Mouse (Mus musculus) erythroblast, adult 5-6 weeks (primary cell): Measurements from ENCODE around the gene Zfp663. TPM values are rescaled to one million over a fixed set of nuclear protein-coding genes. Genes with fewer than 3 reads are reported as not detected.

Experiments
- ATAC-seq: replicated peaks from 2 replicates; pipeline ENCODE4 v1.8.0; 2016; ENCODE audit warnings: moderate number of reproducible peaks, mild to moderate bottlenecking, moderate TSS enrichment, inconsistent platforms; ENCODE audit not compliant: poor library complexity, low FRiP score, severe bottlenecking
- total RNA-seq, 2 experiments: library from RNA; stranded (forward) in 1 of 2; stranded (reverse) in 1 of 2; fragments of 150-400 nt in 1 of 2; fragments of 200-764, 138-1000 nt in 1 of 2; gene quantifications; 2 replicates each; pipeline versions ENCODE4 v1.2.3 to v1.2.4; 2015 to 2017; ENCODE audit warnings: low replicate concordance in 2 of 2

Gene Zfp663
- total RNA-seq, 2 experiments from 2014 or later, result not detected

- ATAC-seq, result no peak
Measured at GRCm38 (mm10) chr2:165375478-165375877, 6.9 kb upstream of the Zfp663 start.

- no peak for ATAC-seq
Measured at GRCm38 (mm10) chr2:165371066-165371465, 2.5 kb upstream of the Zfp663 start.

- ATAC-seq, result no peak
Measured at GRCm38 (mm10) chr2:165370348-165370747, 1.8 kb upstream of the Zfp663 start.

DNA sequence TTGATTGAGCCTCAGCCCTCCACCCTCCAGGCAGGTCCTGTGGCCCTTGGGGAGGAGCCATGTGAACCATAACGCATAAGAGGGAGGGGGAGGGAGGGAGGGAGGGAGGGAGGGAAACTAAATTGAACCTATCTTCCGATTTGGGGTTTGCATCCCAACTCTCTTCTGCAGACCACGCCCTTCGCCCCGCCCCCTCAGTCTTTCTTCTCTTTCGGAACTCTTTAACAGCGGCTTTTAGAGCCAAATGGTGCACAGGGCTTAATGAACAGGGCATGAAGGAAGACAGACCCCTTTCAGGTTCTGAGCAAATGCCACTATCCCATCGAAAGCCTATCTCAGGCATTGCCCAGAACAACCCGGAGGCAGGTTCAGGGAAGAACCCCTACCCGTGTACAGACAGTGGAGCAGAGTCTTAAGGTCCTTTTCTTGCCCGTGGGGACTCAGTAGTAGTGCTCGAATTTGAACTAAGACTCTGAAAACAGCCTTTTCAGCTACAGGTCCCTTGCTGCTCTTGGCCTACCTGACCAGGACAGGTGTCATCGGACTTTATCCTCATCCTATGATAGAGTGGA, 575 bp downstream of the Zfp663 start:
- ATAC-seq, result no peak

DNA sequence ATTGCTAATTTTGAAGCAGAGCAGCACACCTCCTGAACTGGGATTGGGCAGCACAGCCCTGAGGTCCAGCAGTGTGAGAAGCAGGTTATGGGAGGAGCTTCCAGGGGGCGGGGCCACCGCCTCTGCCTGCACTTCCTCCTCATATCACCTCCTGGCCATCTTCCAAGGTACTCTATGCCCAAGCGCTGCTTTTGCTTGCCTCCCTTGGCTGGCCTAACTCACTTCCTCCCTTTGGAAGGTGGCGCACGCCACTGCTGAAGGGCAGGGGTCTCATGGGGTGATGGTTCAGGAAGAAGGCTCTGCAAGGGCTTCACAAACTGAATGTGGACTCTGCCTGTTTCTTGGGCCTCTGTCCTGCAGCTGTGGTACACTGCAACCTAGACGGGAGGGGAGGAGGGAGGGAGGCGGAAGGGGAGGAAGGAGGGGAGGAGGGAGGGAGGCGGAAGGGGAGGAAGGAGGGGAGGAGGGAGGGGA, 1.4 kb downstream of the Zfp663 start:
- no peak for ATAC-seq

GRCm38 (mm10) chr2:165364334-165365091, 4.0 kb downstream of the Zfp663 start:
- no peak for ATAC-seq

DNA sequence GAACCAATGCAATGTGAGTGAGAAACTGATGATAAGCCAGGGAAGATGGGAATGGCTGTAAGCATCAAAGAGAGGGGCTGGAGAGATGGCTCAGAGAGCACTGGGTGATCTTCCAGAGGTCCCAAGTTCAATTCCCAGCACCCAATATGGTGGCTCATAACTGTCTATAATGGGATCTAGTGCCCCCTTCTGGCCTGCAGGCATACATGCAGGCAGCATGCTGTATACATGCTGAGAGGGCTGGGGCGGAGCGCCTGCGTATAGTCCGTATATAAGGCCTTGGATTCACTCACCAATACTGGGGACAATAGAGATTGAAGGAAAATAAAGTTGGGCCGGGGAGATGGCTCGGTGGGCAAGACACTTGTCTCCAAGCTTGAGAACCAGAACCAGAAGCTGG, 5.2 kb downstream of the Zfp663 start:
- ATAC-seq, result no peak

- 0 out of 2 replicates have a peak, but pooled peaks have one; percentile 56 for ATAC-seq
Measured at GRCm38 (mm10) chr2:165360861-165361260, 7.7 kb downstream of the Zfp663 start.

DNA sequence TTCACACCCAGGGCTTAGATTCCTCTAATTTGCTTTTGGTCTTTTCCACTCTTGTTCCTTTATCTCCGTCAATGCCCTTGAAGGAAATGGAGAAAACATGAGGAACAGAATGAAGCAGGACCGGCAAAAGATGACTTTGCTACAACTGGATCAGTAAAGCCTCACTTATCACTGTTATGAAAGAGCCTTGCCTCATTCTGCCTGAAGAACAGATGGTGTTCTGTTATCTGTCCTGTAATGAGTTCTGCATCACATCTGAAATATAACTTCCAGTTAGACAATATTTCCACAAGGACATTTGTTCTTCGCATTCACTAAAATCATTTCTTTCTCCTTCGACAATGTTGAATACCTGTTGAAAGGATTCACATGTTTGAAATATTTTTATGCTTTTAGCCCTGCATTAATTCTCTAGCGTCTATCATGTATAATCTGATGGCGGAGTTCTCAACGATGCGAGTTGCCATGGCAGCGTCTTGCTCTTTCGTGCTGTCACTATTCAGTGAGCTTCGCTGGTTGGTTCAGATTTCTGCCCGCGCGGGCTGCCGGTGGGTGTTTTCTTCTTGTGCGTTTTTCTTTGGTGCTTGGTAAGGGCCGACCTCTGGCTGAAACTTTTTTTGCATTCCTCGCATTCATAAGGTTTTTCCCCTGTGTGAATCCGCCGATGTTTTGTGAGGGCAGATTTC, 16.6 kb downstream of the Zfp663 start:
- ATAC-seq, result no peak

- no peak for ATAC-seq
Measured at GRCm38 (mm10) chr2:165349466-165349865, 19.1 kb downstream of the Zfp663 start.

DNA sequence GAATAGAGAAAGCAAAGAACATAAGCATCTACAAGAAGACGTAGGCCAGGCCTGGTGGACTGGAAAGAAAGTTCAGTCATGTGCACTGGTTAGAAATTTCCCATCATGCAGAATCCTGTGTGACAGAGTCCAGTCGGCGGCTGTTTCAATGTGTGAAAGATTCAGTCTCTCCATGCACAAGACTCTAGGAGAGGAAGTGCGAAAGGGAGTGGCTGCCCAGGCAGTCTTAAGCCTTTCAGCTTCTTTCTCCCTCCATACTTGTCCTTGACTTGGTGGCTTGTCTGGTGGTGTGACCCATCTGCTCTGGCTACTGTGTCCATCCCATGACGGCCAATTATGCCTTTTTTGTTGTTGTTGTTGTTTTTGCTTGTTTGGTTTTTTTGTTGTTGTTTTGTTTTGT, 22.3 kb downstream of the Zfp663 start:
- ATAC-seq, result no peak

DNA sequence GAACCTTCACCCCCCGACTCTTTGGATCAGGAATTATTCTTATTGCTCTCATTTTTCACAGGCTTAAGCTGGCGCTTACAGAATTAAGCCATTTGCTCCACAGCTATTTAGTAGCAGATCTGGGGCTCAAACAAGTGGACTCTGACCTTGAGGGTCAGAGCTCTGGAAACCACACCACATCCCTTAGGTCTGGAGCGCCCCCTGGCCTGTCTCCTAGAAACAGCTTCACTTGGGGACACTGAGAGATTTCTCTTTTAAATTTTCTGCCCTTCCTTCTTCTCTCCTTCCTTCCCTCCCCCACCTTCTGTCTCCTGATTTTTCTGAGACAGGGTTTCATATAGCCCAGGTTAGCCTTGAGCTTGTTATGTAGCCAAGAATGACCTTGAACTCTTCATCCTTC, 31.3 kb downstream of the Zfp663 start:
- ATAC-seq, result no peak

DNA sequence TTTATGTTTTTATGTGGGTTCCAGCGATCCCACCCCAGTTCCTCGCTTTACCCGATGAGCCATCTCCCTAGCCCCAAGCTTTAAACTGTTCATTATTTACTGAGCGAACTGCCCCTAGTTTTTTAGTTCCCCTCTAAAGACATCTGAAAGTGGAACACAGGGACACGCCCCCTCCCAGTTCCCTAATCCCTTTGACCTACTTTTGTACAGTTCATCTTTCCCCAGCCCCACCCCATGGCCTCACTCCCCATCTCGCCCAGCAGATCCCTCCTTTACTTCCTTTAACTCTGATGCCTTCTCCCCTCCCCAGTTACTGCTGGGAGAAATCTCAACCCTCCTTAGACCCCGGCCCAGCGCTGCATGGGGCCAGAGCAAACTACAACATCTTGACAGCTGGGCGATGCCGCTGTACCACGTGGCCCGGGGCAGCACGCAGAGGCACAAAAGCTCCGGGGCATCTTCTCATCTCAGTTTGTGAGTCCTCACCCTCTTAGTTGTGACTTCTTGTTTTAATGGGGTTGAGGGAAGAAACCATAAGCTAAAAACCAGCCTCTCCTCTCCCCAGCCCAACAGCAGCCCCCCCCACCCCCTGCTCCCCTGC, 35.8 kb downstream of the Zfp663 start:
- ATAC-seq, result no peak

- ATAC-seq, result no peak
Measured at GRCm38 (mm10) chr2:165329703-165330102, 38.8 kb downstream of the Zfp663 start.

DNA sequence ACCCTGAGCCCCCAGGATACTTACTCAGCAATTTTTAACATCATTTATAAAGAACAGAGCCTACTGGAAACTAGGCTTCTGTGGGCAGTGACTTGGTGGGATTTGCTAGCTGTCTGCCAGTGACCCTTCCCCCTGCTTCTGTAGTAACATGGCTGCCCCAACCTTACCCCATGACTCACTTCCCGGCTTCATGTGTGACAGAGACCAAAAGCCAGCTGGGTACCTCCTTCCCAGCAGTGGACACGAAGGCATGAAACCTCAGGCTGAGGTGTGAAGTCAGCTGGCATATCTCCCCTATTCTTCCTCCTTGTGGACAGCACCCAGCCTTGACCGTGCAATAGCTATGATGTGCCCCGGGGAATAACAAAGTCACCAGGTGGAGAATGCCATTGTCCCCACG, 39.8 kb downstream of the Zfp663 start:
- ATAC-seq, result no peak

- ATAC-seq, result no peak
Measured at GRCm38 (mm10) chr2:165327386-165327785, 41.1 kb downstream of the Zfp663 start.

GRCm38 (mm10) chr2:165326304-165327190, 42.0 kb downstream of the Zfp663 start, which contains the start of gene Elmo2:
Gene Elmo2 (minus strand): TSS chr2:165326479.
- peak; percentile 97 for ATAC-seq

DNA sequence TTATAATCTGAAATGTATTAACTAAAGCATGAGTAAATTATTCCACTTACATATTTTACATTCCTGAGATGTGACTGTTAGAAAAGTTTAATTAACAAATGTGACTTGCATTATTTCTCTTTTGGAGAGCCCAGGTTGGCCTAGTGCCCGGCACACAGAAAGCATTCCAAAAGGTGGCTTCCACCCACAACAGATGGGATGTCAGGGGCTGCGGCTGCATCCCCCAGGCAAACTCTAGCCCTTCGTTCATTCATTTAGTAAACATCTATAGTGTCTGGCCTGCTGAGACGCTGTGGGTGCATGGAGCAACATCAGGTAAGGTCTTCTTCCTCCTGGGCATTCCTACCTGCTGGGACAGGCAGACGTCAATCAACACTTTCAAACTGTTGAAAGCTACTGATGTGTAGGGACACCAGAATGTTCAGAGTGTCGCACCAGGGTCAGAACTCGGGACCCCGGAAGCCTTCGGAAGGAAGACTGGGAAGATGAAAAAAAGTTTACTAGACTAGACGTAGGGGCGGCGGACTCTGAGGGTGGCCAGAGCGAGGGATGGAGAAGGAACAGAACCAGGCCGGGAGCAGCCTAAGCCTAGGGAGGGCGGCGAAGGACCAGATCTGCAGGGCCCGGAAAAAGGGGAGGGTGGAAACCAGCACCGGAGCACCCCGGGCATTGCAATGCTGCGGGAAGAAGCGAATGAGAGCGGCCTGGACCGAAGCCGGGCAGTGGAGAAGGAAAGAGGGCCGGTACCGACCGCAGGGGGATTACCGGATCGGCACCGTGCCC, 42.8 kb downstream of the Zfp663 start:
- peak; percentile 31 for ATAC-seq

DNA sequence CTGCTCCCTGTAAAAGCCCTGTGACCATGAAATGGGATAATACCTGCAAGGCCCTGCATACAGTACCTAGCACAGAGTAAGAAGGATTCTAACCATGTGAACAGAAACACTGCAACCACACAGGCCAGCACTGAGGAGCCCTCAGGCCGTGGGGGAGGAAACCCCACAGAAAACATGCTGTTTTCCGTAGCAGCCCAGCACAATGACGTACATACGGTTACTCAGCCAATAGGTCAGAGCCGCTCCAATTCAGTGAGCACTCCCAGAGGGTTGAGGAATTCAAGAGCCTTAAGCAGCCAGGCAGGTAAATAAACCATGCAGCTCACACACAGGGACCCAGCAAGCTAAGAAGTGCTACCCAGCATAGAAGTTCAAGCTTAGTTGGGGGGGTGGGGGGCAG, 44.6 kb downstream of the Zfp663 start:
- ATAC-seq, result no peak
